Mouse (Mus musculus) heart, postnatal 0 days (tissue): ENCODE measurements at regions not wholly inside any gene's neighbourhood (a gene's known extent, or its start where the extent isn't known, plus 50 kb on each side); places are given as distances from the start of the nearest gene placed in this dataset.

Experiments used
- CTCF ChIP-seq: IDR thresholded peaks from 2 replicates; pipeline ENCODE4 v1.5.1; 2016; ENCODE audit warnings: antibody characterized with exemption, control low read depth, low read depth
- EP300 ChIP-seq: IDR thresholded peaks from 2 replicates; pipeline ENCODE4 v1.6.1; 2016; ENCODE audit warnings: antibody characterized with exemption, low read depth

DNA sequence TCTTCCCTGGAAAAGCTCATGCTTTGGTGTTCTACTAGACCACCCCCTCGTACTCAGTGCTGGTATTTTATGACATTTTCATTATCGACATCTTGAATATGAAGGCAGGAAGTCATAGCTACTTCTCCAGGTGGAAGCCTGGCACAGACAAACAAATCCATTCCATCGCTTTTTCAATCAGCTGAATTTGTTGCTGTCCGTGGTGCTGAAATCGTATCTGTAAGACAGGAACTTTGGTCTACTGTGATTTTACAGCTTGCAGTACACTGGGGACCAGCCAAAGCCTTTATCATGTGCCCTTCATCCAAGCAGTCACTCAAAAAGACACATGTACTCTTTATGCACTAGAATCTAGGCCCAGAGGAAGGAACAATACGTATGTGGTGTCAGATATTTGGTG is 143.3 kb downstream of the Nmur2 start:
- TF ChIP-seq CTCF = no peak
- no peak for TF ChIP-seq EP300
